Mouse (Mus musculus): ENCODE data around the gene 2410002F23Rik.

- TF ChIP-seq CTCF (IDR thresholded peaks at IDR 0.05; ENCODE audit: low read depth, low read length) (no peak), TAL1 (conservative IDR thresholded peaks at IDR 0.05; ENCODE audit: low read depth, low read length) (no peak), GATA2 (IDR thresholded peaks at IDR 0.05; ENCODE audit: borderline replicate concordance, low read depth, low read length) (no peak), GATA1 (IDR thresholded peaks at IDR 0.05; ENCODE audit: borderline replicate concordance, low read length) (no peak), POLR2AphosphoS5 (IDR thresholded peaks at IDR 0.05; ENCODE audit: insufficient replicate concordance, low read depth, low read length) (no peak)
Observed at GRCm38 (mm10) chr7:44269397-44269796, 22.9 kb downstream of the 2410002F23Rik start.

Measured in G1E (cell line).